Mouse (Mus musculus) forebrain, embryonic 14.5 days (tissue): ENCODE measurements around the gene Pigyl. TPM values are rescaled to one million over a fixed set of nuclear protein-coding genes. Genes with fewer than 3 reads are reported as not detected.
"Not testable (repeated sequence)": the region's sequence is repeated elsewhere in the genome, so short reads cannot be mapped to it uniquely, and the experiment has no call there.

Source experiments
- ATAC-seq: fragments of 200-750 bp; cut with Nextera tagmentation; 2 replicates; pipeline ENCODE4 v1.8.0; 2017; ENCODE audit warnings: mild to moderate bottlenecking, moderate library complexity
- DNase-seq: peaks from one replicate; pipeline ENCODE4 v3.0.0-alpha.2; 2015; ENCODE audit warnings: low spot score
- H3K27ac ChIP-seq: fragments of 300-500 bp; sonication (generic); 2 replicates; pipeline ENCODE4 v1.5.1; 2014; ENCODE audit warnings: low read depth, mild to moderate bottlenecking, control low read depth, low read length, moderate library complexity
- H3K27me3 ChIP-seq: fragments of 300-500 bp; sonication (generic); replicated peaks from 2 replicates; pipeline ENCODE4 v1.6.1; 2014; ENCODE audit warnings: low read length, control low read depth, mixed read lengths; ENCODE audit not compliant: control insufficient read depth, insufficient read depth
- H3K36me3 ChIP-seq: fragments of 300-500 bp; sonication (generic); 2 replicates; pipeline ENCODE4 v1.6.1; 2014; ENCODE audit warnings: low read length, control low read depth; ENCODE audit not compliant: control insufficient read depth, insufficient read depth
- H3K4me1 ChIP-seq: fragments of 300-500 bp; sonication (generic); 2 replicates; pipeline ENCODE4 v1.6.1; 2014; ENCODE audit warnings: antibody characterized with exemption, low read length, control low read depth; ENCODE audit not compliant: control insufficient read depth, insufficient read depth
- H3K4me2 ChIP-seq: fragments of 300-500 bp; sonication (generic); 2 replicates; pipeline ENCODE4 v1.6.1; 2014; ENCODE audit warnings: mild to moderate bottlenecking, control low read depth, low read length
- H3K4me3 ChIP-seq: fragments of 300-500 bp; sonication (generic); 2 replicates; pipeline ENCODE4 v1.5.1; 2014; ENCODE audit warnings: low read depth, low read length, control low read depth
- H3K9ac ChIP-seq: fragments of 300-500 bp; sonication (generic); 2 replicates; pipeline ENCODE4 v1.6.1; 2014; ENCODE audit warnings: mild to moderate bottlenecking, low read length, control low read depth, moderate library complexity
- H3K9me3 ChIP-seq: fragments of 300-500 bp; sonication (generic); replicated peaks from 2 replicates; pipeline ENCODE4 v1.6.1; 2016; ENCODE audit warnings: low read length, control low read depth, mixed read lengths; ENCODE audit not compliant: control insufficient read depth
- WGBS: fragments of 180-500 bp; shearing (Covaris S2); extraction: QIAGEN DNeasy Blood & Tissue Kit; methylation state at CpG from one replicate; pipeline ENCODE4 v1.1.7; 2014; 5-methylcytosine and 5-hydroxymethylcytosine counted together
- polyA plus RNA-seq: library from polyadenylated mRNA; unstranded; fragments of >200 nt; fragmentation: Nextera tagmentation; extraction: Ambion mirVana; gene quantifications from 2 replicates; pipeline ENCODE4 v1.2.1, GENCODE M21; 2014

Gene Pigyl
- polyA plus RNA-seq, 1 experiment from 2014 or later, result 109 TPM

GRCm38 (mm10) chr9:22150249-22150693 is 6.4 kb upstream of the Pigyl start:
- H3K27ac ChIP-seq, H3K4me2 ChIP-seq, H3K9ac ChIP-seq, H3K4me3 ChIP-seq, ATAC-seq, DNase-seq, H3K9me3 ChIP-seq, H3K27me3 ChIP-seq, H3K4me1 ChIP-seq, H3K36me3 ChIP-seq: not testable (repeated sequence)
- 87% methylated on average over 7 of the region's 7 CpGs for WGBS

- Histone ChIP-seq H3K9me3 (no peaks in the 10 kb centered on the region), H3K27ac (no peak overlapping the region), H3K9ac (no peak overlapping the region), H3K4me2 (no peak overlapping the region), H3K4me1 (no peaks in the 10 kb centered on the region), H3K36me3 (no peaks in the 10 kb centered on the region), H3K4me3 (no peak overlapping the region), H3K27me3 (no peaks in the 10 kb centered on the region)
- 88% methylated on average over 2 of the region's 2 CpGs for WGBS
- DNase-seq (no peak), ATAC-seq (no peak)
These were observed 5.7 kb upstream of the Pigyl start for GRCm38 (mm10) chr9:22150946-22151345.

GRCm38 (mm10) chr9:22153810-22154209 is 2.8 kb upstream of the Pigyl start:
- Histone ChIP-seq H3K27me3 (no peaks in the 10 kb centered on the region), H3K9ac (no peak overlapping the region), H3K4me3 (no peak overlapping the region), H3K4me2 (no peak overlapping the region), H3K27ac (no peak overlapping the region), H3K36me3 (no peaks in the 10 kb centered on the region; the same call in 1 of the 2 replicates), H3K9me3 (no peaks in the 10 kb centered on the region), H3K4me1 (peaks cover 7% of the 10 kb centered on the region; the same call in 1 of the 2 replicates)
- 88% methylated on average over 3 of the region's 3 CpGs for WGBS
- no peak for DNase-seq
- ATAC-seq, result no peak

GRCm38 (mm10) chr9:22155614-22156013 is 1.0 kb upstream of the Pigyl start:
- Histone ChIP-seq H3K36me3 (no peaks in the 10 kb centered on the region; the same call in 1 of the 2 replicates), H3K4me3 (no peak overlapping the region), H3K4me2 (no peak overlapping the region; the same call in 1 of the 2 replicates), H3K27ac (no peak overlapping the region), H3K9ac (no peak overlapping the region), H3K4me1 (peaks cover 7% of the 10 kb centered on the region; the same call in 1 of the 2 replicates), H3K27me3 (no peaks in the 10 kb centered on the region), H3K9me3 (no peaks in the 10 kb centered on the region)
- ATAC-seq, result peak; percentile 16; the same call in 1 of the 2 replicates
- DNase-seq, result peak; percentile 83
- WGBS, result 31% methylated on average over 10 of the region's 10 CpGs

- whole genome bisulfite sequencing, result 71% methylated on average over 34 of the region's 34 CpGs
These were observed 1.0 kb downstream of the Pigyl start for GRCm38 (mm10) chr9:22157516-22158265.

GRCm38 (mm10) chr9:22161299-22161698 is 4.7 kb downstream of the Pigyl start:
- H3K4me1 ChIP-seq, result peaks cover 7% of the 10 kb centered on the region; the same call in 1 of the 2 replicates
- no peak overlapping the region for H3K4me3 ChIP-seq
- H3K4me2 ChIP-seq, result no peak overlapping the region
- WGBS, result 28% methylated on average over 6 of the region's 6 CpGs
- H3K27ac ChIP-seq, result no peak overlapping the region
- H3K27me3 ChIP-seq, result no peaks in the 10 kb centered on the region
- H3K9me3 ChIP-seq, result no peaks in the 10 kb centered on the region
- ATAC-seq (no peak), DNase-seq (no peak)
- no peak overlapping the region for H3K9ac ChIP-seq
- no peaks in the 10 kb centered on the region; the same call in 1 of the 2 replicates for H3K36me3 ChIP-seq

More at GRCm38 (mm10) chr9:22157516-22158265, 1.0 kb downstream of the Pigyl start:
- H3K27me3 ChIP-seq, result no peaks in the 10 kb centered on the region
- H3K4me1 ChIP-seq, result peaks cover 7% of the 10 kb centered on the region; the same call in 1 of the 2 replicates
- peak overlapping the region; percentile 74 for H3K4me2 ChIP-seq
- ATAC-seq, result no peak
- H3K4me3 ChIP-seq, result peak overlapping the region; percentile 66
- H3K9ac ChIP-seq, result peak overlapping the region; percentile 88
- H3K9me3 ChIP-seq, result no peaks in the 10 kb centered on the region
- no peaks in the 10 kb centered on the region; the same call in 1 of the 2 replicates for H3K36me3 ChIP-seq
- H3K27ac ChIP-seq, result peak overlapping the region; percentile 82; the same call in 1 of the 2 replicates
- DNase-seq, result no peak

- 81% methylated on average over 9 of the region's 9 CpGs for WGBS
- no peak overlapping the region for H3K27ac ChIP-seq
- H3K4me3 ChIP-seq, result no peak overlapping the region
- H3K27me3 ChIP-seq, result no peaks in the 10 kb centered on the region
- no peak overlapping the region for H3K9ac ChIP-seq
- H3K4me1 ChIP-seq, result peaks cover 6% of the 10 kb centered on the region; the same call in 1 of the 2 replicates
- no peaks in the 10 kb centered on the region for H3K9me3 ChIP-seq
- H3K4me2 ChIP-seq, result no peak overlapping the region
- ATAC-seq, result no peak
- DNase-seq, result no peak
- no peaks in the 10 kb centered on the region; the same call in 1 of the 2 replicates for H3K36me3 ChIP-seq
These were observed 5.7 kb downstream of the Pigyl start for GRCm38 (mm10) chr9:22162305-22162704.

GRCm38 (mm10) chr9:22162912-22163311 is 6.3 kb downstream of the Pigyl start:
- Histone ChIP-seq H3K4me3 (no peak overlapping the region), H3K9me3 (no peaks in the 10 kb centered on the region), H3K4me2 (no peak overlapping the region), H3K4me1 (peaks cover under 1% of the 10 kb centered on the region; the same call in 1 of the 2 replicates), H3K9ac (no peak overlapping the region), H3K27me3 (no peaks in the 10 kb centered on the region), H3K27ac (no peak overlapping the region), H3K36me3 (no peaks in the 10 kb centered on the region; the same call in 1 of the 2 replicates)
- ATAC-seq (no peak), DNase-seq (no peak)
- 91% methylated on average over 7 of the region's 7 CpGs for WGBS
